Mouse (Mus musculus): Measurements from ENCODE around the gene Clybl.

Gene Clybl

GRCm38 (mm10) chr14:122200247-122200885 is 18.9 kb downstream of the Clybl start:
- DNase-seq: no peak

- no peak for DNase-seq
These were observed 27.7 kb downstream of the Clybl start for GRCm38 (mm10) chr14:122209177-122209576.

- peak; percentile 74 for DNase-seq
These were observed 32.1 kb downstream of the Clybl start for GRCm38 (mm10) chr14:122213590-122213989.

- DNase-seq: no peak
These were observed 32.6 kb downstream of the Clybl start for GRCm38 (mm10) chr14:122214126-122214525.

GRCm38 (mm10) chr14:122217221-122217620 is 35.7 kb downstream of the Clybl start:
- no peak for DNase-seq

- DNase-seq: no peak
These were observed 41.5 kb downstream of the Clybl start for GRCm38 (mm10) chr14:122222934-122223374.

- peak; percentile 92 for DNase-seq
These were observed 42.1 kb downstream of the Clybl start for GRCm38 (mm10) chr14:122223461-122224102.

- DNase-seq: no peak
These were observed 42.6 kb downstream of the Clybl start for GRCm38 (mm10) chr14:122224103-122224494.

- DNase-seq: peak; percentile 67
These were observed 43.0 kb downstream of the Clybl start for GRCm38 (mm10) chr14:122224501-122224928.

GRCm38 (mm10) chr14:122225479-122226132 is 44.1 kb downstream of the Clybl start:
- DNase-seq: peak; percentile 48

- peak; percentile 41 for DNase-seq
These were observed 44.6 kb downstream of the Clybl start for GRCm38 (mm10) chr14:122226133-122226515.

- DNase-seq: peak; percentile 57
These were observed 45.4 kb downstream of the Clybl start for GRCm38 (mm10) chr14:122226666-122227453.

- DNase-seq: peak; percentile 58
These were observed 46.0 kb downstream of the Clybl start for GRCm38 (mm10) chr14:122227454-122227951.

- DNase-seq: peak; percentile 67
These were observed 47.5 kb downstream of the Clybl start for GRCm38 (mm10) chr14:122228816-122229551.

- DNase-seq: peak; percentile 32
These were observed 48.5 kb downstream of the Clybl start for GRCm38 (mm10) chr14:122229988-122230387.

GRCm38 (mm10) chr14:122230621-122231025 is 49.1 kb downstream of the Clybl start:
- peak; percentile 85 for DNase-seq

GRCm38 (mm10) chr14:122231073-122231472 is 49.6 kb downstream of the Clybl start:
- DNase-seq: peak; percentile 55

- DNase-seq: peak; percentile 76
These were observed 51.8 kb downstream of the Clybl start for GRCm38 (mm10) chr14:122233212-122233714.

GRCm38 (mm10) chr14:122243874-122244273 is 62.4 kb downstream of the Clybl start:
- no peak for DNase-seq

GRCm38 (mm10) chr14:122246919-122247859 is 65.7 kb downstream of the Clybl start:
- DNase-seq: no peak

GRCm38 (mm10) chr14:122249123-122249522 is 67.6 kb downstream of the Clybl start:
- DNase-seq: no peak
